Mouse (Mus musculus) intestine, embryonic 16.5 days (tissue): ENCODE results near the gene Akirin1. TPM values are rescaled to one million over a fixed set of nuclear protein-coding genes. Genes with fewer than 3 reads are reported as not detected.
A peak's percentile ranks its signal among the peaks of the same experiment; 100 is the strongest.

Experiments
- ATAC-seq: fragments of 200-750 bp; cut with Nextera tagmentation; 2 replicates; pipeline ENCODE4 v1.8.0; 2017; ENCODE audit warnings: moderate TSS enrichment, moderate library complexity
- H3K27ac ChIP-seq: fragments of 300-500 bp; sonication (generic); 2 replicates; pipeline ENCODE4 v1.5.1; 2014; ENCODE audit warnings: mild to moderate bottlenecking, low read length
- H3K27me3 ChIP-seq: fragments of 300-500 bp; sonication (generic); replicated peaks from 2 replicates; pipeline ENCODE4 v1.6.1; 2014; ENCODE audit warnings: low read length, control low read depth, mixed read lengths; ENCODE audit not compliant: control insufficient read depth, insufficient read depth
- H3K36me3 ChIP-seq: fragments of 300-500 bp; sonication (generic); 2 replicates; pipeline ENCODE4 v1.6.1; 2014; ENCODE audit warnings: low read length, control low read depth; ENCODE audit not compliant: control insufficient read depth, insufficient read depth
- H3K4me1 ChIP-seq: fragments of 300-500 bp; sonication (generic); 2 replicates; pipeline ENCODE4 v1.6.1; 2014; ENCODE audit warnings: low read length, control low read depth, mixed read lengths; ENCODE audit not compliant: control insufficient read depth, insufficient read depth
- H3K4me2 ChIP-seq: fragments of 300-500 bp; sonication (generic); 2 replicates; pipeline ENCODE4 v1.6.1; 2014; ENCODE audit warnings: low read depth, low read length, control low read depth
- H3K4me3 ChIP-seq: fragments of 300-500 bp; sonication (generic); 2 replicates; pipeline ENCODE4 v1.5.1; 2014; ENCODE audit warnings: mild to moderate bottlenecking, low read length
- H3K9ac ChIP-seq: fragments of 300-500 bp; sonication (generic); 2 replicates; pipeline ENCODE4 v1.6.1; 2014; ENCODE audit warnings: low read depth, low read length
- H3K9me3 ChIP-seq: fragments of 300-500 bp; sonication (generic); 2 replicates; pipeline ENCODE4 v1.6.1; 2016; ENCODE audit warnings: low read length, control low read depth; ENCODE audit not compliant: control insufficient read depth
- WGBS: fragments of 180-500 bp; shearing (Covaris S2); extraction: QIAGEN DNeasy Blood & Tissue Kit; methylation state at CpG from one replicate; pipeline ENCODE4 v1.1.7; 2014; 5-methylcytosine and 5-hydroxymethylcytosine counted together
- polyA plus RNA-seq: library from polyadenylated mRNA; unstranded; fragments of >200 nt; fragmentation: Nextera tagmentation; extraction: Ambion mirVana; gene quantifications from 2 replicates; pipeline ENCODE4 v1.2.1, GENCODE M21; 2015

The Akirin1 gene
- polyA plus RNA-seq, 1 experiment from 2014 or later: 35.7 TPM

- H3K4me1 ChIP-seq: no peaks in the 10 kb centered on the region
- H3K27me3 ChIP-seq: no peaks in the 10 kb centered on the region
- no peaks in the 10 kb centered on the region for H3K36me3 ChIP-seq
- H3K27ac ChIP-seq: no peak overlapping the region
- no peak overlapping the region for H3K4me2 ChIP-seq
- no peak overlapping the region for H3K9ac ChIP-seq
- H3K9me3 ChIP-seq: no peaks in the 10 kb centered on the region
- WGBS: 60% methylated on average over 6 of the region's 6 CpGs
- H3K4me3 ChIP-seq: no peak overlapping the region
- ATAC-seq: no peak
These were observed 14.9 kb upstream of the Akirin1 start for GRCm38 (mm10) chr4:123765071-123765470.

- Histone ChIP-seq H3K9me3 (no peaks in the 10 kb centered on the region), H3K9ac (no peak overlapping the region), H3K27ac (no peak overlapping the region), H3K4me3 (no peak overlapping the region), H3K4me1 (no peaks in the 10 kb centered on the region), H3K36me3 (no peaks in the 10 kb centered on the region), H3K27me3 (no peaks in the 10 kb centered on the region), H3K4me2 (no peak overlapping the region)
- ATAC-seq: no peak
- 57% methylated on average over 4 of the region's 4 CpGs for WGBS
These were observed 8.2 kb upstream of the Akirin1 start for GRCm38 (mm10) chr4:123758306-123758705.

- no peak overlapping the region for H3K27ac ChIP-seq
These were observed 665 bp upstream of the Akirin1 start for GRCm38 (mm10) chr4:123750707-123751312.

GRCm38 (mm10) chr4:123749484-123750130 is 538 bp downstream of the Akirin1 start:
- no peaks in the 10 kb centered on the region for H3K36me3 ChIP-seq
- WGBS: under 1% methylated on average over 55 of the region's 55 CpGs
- no peaks in the 10 kb centered on the region for H3K27me3 ChIP-seq
- H3K4me3 ChIP-seq: peak overlapping the region; percentile 98
- peak overlapping the region; percentile 89 for H3K9ac ChIP-seq
- H3K4me2 ChIP-seq: peak overlapping the region; percentile 75
- peaks cover 8% of the 10 kb centered on the region for H3K4me1 ChIP-seq
- H3K27ac ChIP-seq: peak overlapping the region; percentile 83
- ATAC-seq: peak; percentile 83
- no peaks in the 10 kb centered on the region for H3K9me3 ChIP-seq

More at GRCm38 (mm10) chr4:123750707-123751312, 665 bp upstream of the Akirin1 start:
- Histone ChIP-seq H3K27me3 (no peaks in the 10 kb centered on the region), H3K9me3 (no peaks in the 10 kb centered on the region), H3K4me1 (peaks cover 8% of the 10 kb centered on the region), H3K9ac (peak overlapping the region; percentile 89; the same call in 1 of the 2 replicates), H3K4me3 (peak overlapping the region; percentile 98), H3K4me2 (peak overlapping the region; percentile 69), H3K36me3 (no peaks in the 10 kb centered on the region)
- no peak for ATAC-seq
- WGBS: 2% methylated on average over 8 of the region's 8 CpGs

GRCm38 (mm10) chr4:123748726-123749415 is 1.3 kb downstream of the Akirin1 start:
- H3K27me3 ChIP-seq: no peaks in the 10 kb centered on the region
- H3K4me3 ChIP-seq: peak overlapping the region; percentile 98
- no peak for ATAC-seq
- H3K9ac ChIP-seq: peak overlapping the region; percentile 89
- H3K36me3 ChIP-seq: no peaks in the 10 kb centered on the region
- peaks cover 8% of the 10 kb centered on the region for H3K4me1 ChIP-seq
- H3K4me2 ChIP-seq: peak overlapping the region; percentile 75
- peak overlapping the region; percentile 83 for H3K27ac ChIP-seq
- no peaks in the 10 kb centered on the region for H3K9me3 ChIP-seq
- 11% methylated on average over 10 of the region's 10 CpGs for WGBS

- no peaks in the 10 kb centered on the region for H3K27me3 ChIP-seq
- H3K4me2 ChIP-seq: no peak overlapping the region
- H3K9ac ChIP-seq: no peak overlapping the region
- peaks cover 8% of the 10 kb centered on the region for H3K4me1 ChIP-seq
- peaks cover 10% of the 10 kb centered on the region for H3K36me3 ChIP-seq
- WGBS: 92% methylated on average over 4 of the region's 4 CpGs
- no peak overlapping the region for H3K27ac ChIP-seq
- H3K4me3 ChIP-seq: no peak overlapping the region
- ATAC-seq: no peak
- H3K9me3 ChIP-seq: no peaks in the 10 kb centered on the region
These were observed 4.8 kb downstream of the Akirin1 start for GRCm38 (mm10) chr4:123745221-123745775.

- H3K27ac ChIP-seq: no peak overlapping the region
- H3K27me3 ChIP-seq: no peaks in the 10 kb centered on the region
- peaks cover 10% of the 10 kb centered on the region for H3K36me3 ChIP-seq
- ATAC-seq: no peak
- 79% methylated on average over 1 of the region's 1 CpGs for WGBS
- H3K9me3 ChIP-seq: no peaks in the 10 kb centered on the region
- H3K9ac ChIP-seq: no peak overlapping the region
- no peak overlapping the region for H3K4me3 ChIP-seq
- H3K4me1 ChIP-seq: peaks cover 5% of the 10 kb centered on the region; the same call in 1 of the 2 replicates
- no peak overlapping the region for H3K4me2 ChIP-seq
These were observed 7.3 kb downstream of the Akirin1 start for GRCm38 (mm10) chr4:123742891-123743290.

GRCm38 (mm10) chr4:123738708-123739107 is 11.4 kb downstream of the Akirin1 start:
- peaks cover 10% of the 10 kb centered on the region for H3K36me3 ChIP-seq

GRCm38 (mm10) chr4:123733532-123733931 is 16.6 kb downstream of the Akirin1 start:
- Histone ChIP-seq H3K4me3 (no peak overlapping the region), H3K36me3 (no peaks in the 10 kb centered on the region), H3K9me3 (no peaks in the 10 kb centered on the region), H3K9ac (no peak overlapping the region), H3K4me1 (no peaks in the 10 kb centered on the region), H3K27ac (no peak overlapping the region), H3K27me3 (no peaks in the 10 kb centered on the region), H3K4me2 (no peak overlapping the region)
- no peak for ATAC-seq
- WGBS: 91% methylated on average over 9 of the region's 9 CpGs

More at GRCm38 (mm10) chr4:123738708-123739107, 11.4 kb downstream of the Akirin1 start:
- no peak overlapping the region for H3K4me3 ChIP-seq
- H3K4me2 ChIP-seq: no peak overlapping the region
- H3K27me3 ChIP-seq: no peaks in the 10 kb centered on the region
- H3K9ac ChIP-seq: no peak overlapping the region
- 84% methylated on average over 4 of the region's 4 CpGs for WGBS
- no peak overlapping the region for H3K27ac ChIP-seq
- H3K4me1 ChIP-seq: no peaks in the 10 kb centered on the region
- no peak for ATAC-seq
- H3K9me3 ChIP-seq: no peaks in the 10 kb centered on the region
